Mouse (Mus musculus) intestine, embryonic 15.5 days (tissue): ENCODE measurements around the gene Ppt2. TPM values are rescaled to one million over a fixed set of nuclear protein-coding genes. Genes with fewer than 3 reads are reported as not detected.

ENCODE experiments used
- ATAC-seq: fragments of 200-750 bp; cut with Nextera tagmentation; 2 replicates; pipeline ENCODE4 v1.8.0; 2017; ENCODE audit warnings: moderate TSS enrichment, moderate library complexity
- H3K27ac ChIP-seq: fragments of 300-500 bp; sonication (generic); 2 replicates; pipeline ENCODE4 v1.5.1; 2015; ENCODE audit warnings: mild to moderate bottlenecking, inconsistent platforms
- H3K27me3 ChIP-seq: fragments of 300-500 bp; sonication (generic); replicated peaks from 2 replicates; pipeline ENCODE4 v1.6.1; 2015; ENCODE audit warnings: inconsistent platforms
- H3K36me3 ChIP-seq: fragments of 300-500 bp; sonication (generic); 2 replicates; pipeline ENCODE4 v1.6.1; 2015; ENCODE audit warnings: inconsistent platforms
- H3K4me1 ChIP-seq: fragments of 300-500 bp; sonication (generic); replicated peaks from 2 replicates; pipeline ENCODE4 v1.6.1; 2015; ENCODE audit warnings: inconsistent platforms
- H3K4me2 ChIP-seq: fragments of 300-500 bp; sonication (generic); replicated peaks from 2 replicates; pipeline ENCODE4 v1.6.1; 2015; ENCODE audit warnings: mild to moderate bottlenecking, inconsistent platforms
- H3K4me3 ChIP-seq: fragments of 300-500 bp; sonication (generic); replicated peaks from 2 replicates; pipeline ENCODE4 v1.5.1; 2015; ENCODE audit warnings: inconsistent platforms
- H3K9ac ChIP-seq: fragments of 300-500 bp; sonication (generic); 2 replicates; pipeline ENCODE4 v1.6.1; 2015; ENCODE audit warnings: inconsistent platforms
- H3K9me3 ChIP-seq: fragments of 300-500 bp; sonication (generic); 2 replicates; pipeline ENCODE4 v1.6.1; 2016; ENCODE audit warnings: inconsistent platforms
- WGBS: fragments of 180-500 bp; shearing (Covaris S2); methylation state at CpG from one replicate; pipeline ENCODE4 v1.1.7; 2015; 5-methylcytosine and 5-hydroxymethylcytosine counted together
- polyA plus RNA-seq: library from polyadenylated mRNA; unstranded; fragments of >200 nt; fragmentation: Nextera tagmentation; extraction: Ambion mirVana; gene quantifications from 2 replicates; pipeline ENCODE4 v1.2.1, GENCODE M21; 2015

Gene Ppt2
- polyA plus RNA-seq, 1 experiment from 2014 or later = 27.8 TPM

DNA sequence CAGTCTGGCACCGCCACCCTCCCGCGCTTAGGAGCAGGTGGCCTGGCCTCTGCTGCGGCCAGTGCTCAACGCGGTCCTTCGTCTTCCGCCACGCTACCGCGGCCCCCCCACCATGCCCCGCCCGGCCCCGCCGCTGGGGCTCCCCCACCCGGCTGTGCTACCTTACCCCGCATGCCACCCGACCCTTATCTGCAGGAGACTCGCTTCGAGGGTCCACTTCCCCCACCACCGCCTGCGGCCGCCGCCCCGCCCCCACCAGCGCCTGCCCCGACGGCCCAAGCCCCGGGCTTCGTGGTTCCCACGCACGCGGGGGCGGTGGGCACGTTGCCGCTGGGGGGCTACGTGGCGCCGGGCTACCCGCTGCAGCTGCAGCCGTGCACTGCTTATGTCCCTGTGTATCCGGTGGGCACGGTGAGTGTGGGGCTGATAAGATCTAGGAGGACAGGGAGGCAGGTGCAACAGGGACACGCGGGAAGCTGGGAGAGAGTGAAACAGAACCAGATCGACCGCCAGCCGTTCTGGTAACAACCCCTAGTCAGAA lies 2.5 kb upstream of the Ppt2 start:
- Histone ChIP-seq H3K9ac (peak overlapping the region; percentile 36), H3K36me3 (no peaks in the 10 kb centered on the region; the same call in 1 of the 2 replicates), H3K4me1 (peaks cover 40% of the 10 kb centered on the region), H3K4me3 (peak overlapping the region; percentile 29), H3K9me3 (no peaks in the 10 kb centered on the region), H3K27ac (no peak overlapping the region), H3K4me2 (peak overlapping the region; percentile 88), H3K27me3 (peaks cover 26% of the 10 kb centered on the region)
- 5% methylated on average over 42 of the region's 48 CpGs for WGBS
- ATAC-seq = no peak

DNA sequence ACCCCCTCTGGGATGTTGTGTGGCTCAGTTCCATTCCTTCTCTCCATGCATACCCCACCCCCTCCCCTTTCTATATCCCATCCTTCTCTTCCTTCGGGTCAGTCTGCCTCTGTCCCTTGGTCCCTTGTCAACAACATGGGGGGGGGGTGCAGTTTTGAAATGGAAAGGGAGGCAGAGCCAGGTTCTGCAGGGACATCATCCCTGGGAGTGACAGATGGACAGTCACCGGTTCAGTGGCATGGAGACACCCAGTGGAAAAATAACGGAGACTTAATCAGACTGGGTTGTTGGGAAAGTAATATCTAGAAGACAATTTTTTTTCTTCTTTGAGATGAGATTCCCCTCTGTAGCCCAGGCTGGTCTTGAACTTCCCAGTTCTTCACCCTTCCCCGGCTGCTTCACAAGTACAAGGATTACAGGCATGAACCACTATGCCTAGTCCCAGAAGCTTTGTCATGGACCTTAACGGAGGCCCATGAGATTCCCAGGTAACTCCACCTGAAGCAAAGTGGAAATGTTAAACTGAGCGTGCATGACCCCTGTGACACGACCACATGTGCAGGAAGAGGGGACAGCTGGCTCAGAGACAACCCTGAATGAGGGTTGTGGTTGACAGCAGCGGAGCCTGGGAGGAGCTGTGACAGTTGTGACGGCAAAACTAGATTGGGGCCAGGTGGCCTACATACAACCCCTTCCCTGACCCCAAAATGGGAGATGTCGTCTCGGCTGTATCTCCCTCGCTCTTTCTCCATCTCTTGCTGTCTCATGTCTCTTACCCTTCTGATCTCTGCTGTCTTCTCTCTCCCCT lies 1.7 kb upstream of the Ppt2 start:
- WGBS = 31% methylated on average over 12 of the region's 12 CpGs
- Histone ChIP-seq H3K4me1 (peaks cover 40% of the 10 kb centered on the region), H3K27me3 (peaks cover 26% of the 10 kb centered on the region), H3K9ac (no peak overlapping the region), H3K9me3 (no peaks in the 10 kb centered on the region), H3K4me3 (peak overlapping the region; percentile 69; the same call in 1 of the 2 replicates), H3K4me2 (peak overlapping the region; percentile 92), H3K36me3 (peaks cover 5% of the 10 kb centered on the region; the same call in 1 of the 2 replicates), H3K27ac (no peak overlapping the region)
- ATAC-seq = no peak

- peak within 1 kb of the TSS; percentile 66 for H3K9ac ChIP-seq
- H3K4me2 ChIP-seq = peak within 1 kb of the TSS; percentile 92
- no peaks in the 10 kb centered on the region for H3K9me3 ChIP-seq
- peaks cover 5% of the 10 kb centered on the region; the same call in 1 of the 2 replicates for H3K36me3 ChIP-seq
- H3K27ac ChIP-seq = peak within 1 kb of the TSS; percentile 96
- peaks cover 40% of the 10 kb centered on the region for H3K4me1 ChIP-seq
- WGBS = 12% methylated on average over 16 of the region's 16 CpGs
- H3K4me3 ChIP-seq = peak within 1 kb of the TSS; percentile 69
- ATAC-seq = no peak
- H3K27me3 ChIP-seq = peaks cover 26% of the 10 kb centered on the region
Measured at GRCm38 (mm10) chr17:34629221-34629751, 976 bp upstream of the Ppt2 start, which contains the start of gene Prrt1. Gene Prrt1, plus strand, starts transcription at chr17:34629533.

DNA sequence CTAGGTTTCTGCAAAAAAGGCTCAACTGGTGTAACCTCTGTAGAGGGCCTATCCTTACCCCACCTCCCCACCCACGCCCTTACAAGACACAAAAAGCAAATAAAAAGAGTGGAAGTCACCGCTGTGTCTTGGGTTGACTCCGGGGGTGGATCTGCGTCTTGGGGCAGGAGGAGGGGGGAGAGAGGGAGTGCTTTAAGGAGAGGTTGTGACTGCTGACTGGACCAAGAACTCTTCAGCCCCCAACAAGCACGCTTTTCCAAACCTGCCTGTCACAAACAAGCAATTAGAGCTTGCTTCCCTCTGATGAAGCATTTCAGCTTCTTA lies 296 bp upstream of the Ppt2 start:
- ATAC-seq = no peak
- Histone ChIP-seq H3K4me2 (peak overlapping the region; percentile 92), H3K9me3 (no peaks in the 10 kb centered on the region), H3K4me3 (peak overlapping the region; percentile 69), H3K36me3 (peaks cover 5% of the 10 kb centered on the region; the same call in 1 of the 2 replicates), H3K27ac (peak overlapping the region; percentile 96), H3K9ac (peak overlapping the region; percentile 66), H3K27me3 (peaks cover 26% of the 10 kb centered on the region), H3K4me1 (peaks cover 40% of the 10 kb centered on the region)
- 19% methylated on average over 5 of the region's 5 CpGs for WGBS

DNA sequence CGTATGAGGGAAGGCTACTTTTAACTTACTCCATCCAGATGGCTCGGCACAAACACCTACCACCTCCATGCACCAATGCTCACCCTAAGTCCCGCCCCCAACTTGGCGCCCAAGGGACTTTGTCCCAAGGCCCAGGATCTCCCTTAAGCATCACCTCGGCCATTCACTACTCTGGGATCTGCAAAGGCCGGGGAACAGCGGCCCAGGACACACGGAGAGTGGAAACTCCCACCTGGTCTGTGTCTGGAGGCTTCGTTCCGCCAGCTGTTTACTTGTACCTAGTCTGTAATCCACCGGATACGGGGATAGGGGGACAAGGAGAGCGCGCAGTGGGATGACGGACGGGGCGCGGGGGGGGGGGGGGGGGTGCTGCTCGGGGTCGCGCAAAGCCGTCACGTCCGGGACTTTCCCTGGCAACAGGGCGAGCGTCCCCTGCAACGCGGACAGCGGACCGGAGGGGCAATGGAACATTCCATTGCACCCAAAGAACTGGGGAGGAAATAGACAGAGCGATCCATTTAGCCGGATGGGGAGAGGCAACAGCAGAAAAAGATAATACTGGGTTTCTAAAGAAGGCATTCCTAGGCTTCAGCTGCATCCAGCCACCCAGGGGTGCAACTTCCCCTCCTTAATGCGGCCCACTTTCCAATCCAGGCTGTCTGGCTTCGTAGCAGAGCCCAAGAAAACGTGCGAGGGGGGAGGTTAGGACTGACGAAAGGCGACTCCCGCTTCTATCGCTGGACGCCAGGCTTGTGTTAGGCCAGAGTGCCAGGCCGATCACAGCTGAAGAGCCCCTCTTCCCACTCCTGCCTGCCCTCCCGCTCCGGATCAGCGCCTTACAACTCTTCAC lies 992 bp downstream of the Ppt2 start:
- Histone ChIP-seq H3K4me2 (peak overlapping the region; percentile 92), H3K4me3 (peak overlapping the region; percentile 69), H3K36me3 (peaks cover 14% of the 10 kb centered on the region; the same call in 1 of the 2 replicates), H3K27ac (peak overlapping the region; percentile 96), H3K9ac (peak overlapping the region; percentile 66), H3K9me3 (no peaks in the 10 kb centered on the region), H3K27me3 (peaks cover 24% of the 10 kb centered on the region), H3K4me1 (peaks cover 40% of the 10 kb centered on the region)
- whole genome bisulfite sequencing = under 1% methylated on average over 42 of the region's 45 CpGs
- ATAC-seq = peak; percentile 83

DNA sequence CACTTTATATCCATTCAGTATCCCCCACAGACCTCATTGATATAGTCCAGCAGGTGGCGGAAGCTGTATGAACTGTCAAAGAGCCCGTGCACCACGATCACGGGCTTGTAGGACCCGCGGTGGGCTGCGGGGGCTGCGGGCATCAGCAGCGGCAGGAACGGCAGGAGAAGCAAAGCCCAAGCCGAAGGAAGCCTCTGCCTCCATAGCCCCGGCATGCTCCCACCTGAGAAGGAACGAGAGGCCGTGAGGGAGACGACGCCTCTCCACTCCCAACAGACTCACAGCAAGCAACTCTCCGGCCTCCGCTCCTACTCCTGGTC lies 1.6 kb downstream of the Ppt2 start:
- peak; percentile 26; the same call in 1 of the 2 replicates for ATAC-seq
- Histone ChIP-seq H3K36me3 (peaks cover 18% of the 10 kb centered on the region; the same call in 1 of the 2 replicates), H3K9ac (peak overlapping the region; percentile 66), H3K4me3 (peak overlapping the region; percentile 69), H3K4me2 (peak overlapping the region; percentile 92), H3K27ac (peak overlapping the region; percentile 96), H3K27me3 (peaks cover 20% of the 10 kb centered on the region), H3K9me3 (no peaks in the 10 kb centered on the region), H3K4me1 (peaks cover 36% of the 10 kb centered on the region)
- WGBS = under 1% methylated on average over 18 of the region's 18 CpGs

GRCm38 (mm10) chr17:34626062-34626772 lies 2.1 kb downstream of the Ppt2 start:
- whole genome bisulfite sequencing = 54% methylated on average over 16 of the region's 16 CpGs

DNA sequence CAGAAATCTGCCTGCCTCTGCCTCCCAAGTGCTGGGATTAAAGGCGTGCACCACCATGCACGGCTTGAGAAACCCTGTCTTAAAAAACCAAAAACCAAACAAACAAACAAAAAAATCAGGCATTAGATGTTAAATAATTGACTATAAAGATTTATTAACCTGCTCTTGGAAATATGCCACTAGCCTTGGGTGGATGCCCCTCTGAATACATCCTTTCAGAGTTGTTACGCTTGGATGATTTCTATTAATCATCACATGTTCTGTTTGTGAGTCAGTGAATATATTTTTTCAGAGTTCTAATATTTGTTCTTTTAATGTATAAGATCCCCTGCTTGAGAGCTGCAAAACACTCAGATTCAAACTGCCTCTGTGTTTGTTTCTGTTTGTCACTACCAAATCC lies 3.3 kb downstream of the Ppt2 start:
- Histone ChIP-seq H3K9me3 (no peaks in the 10 kb centered on the region), H3K36me3 (peaks cover 21% of the 10 kb centered on the region; the same call in 1 of the 2 replicates), H3K9ac (no peak overlapping the region), H3K27ac (no peak overlapping the region), H3K4me1 (peaks cover 20% of the 10 kb centered on the region), H3K4me2 (no peak overlapping the region), H3K4me3 (no peak overlapping the region), H3K27me3 (peaks cover 3% of the 10 kb centered on the region)
- ATAC-seq = no peak
- WGBS = 92% methylated on average over 3 of the region's 3 CpGs

More at GRCm38 (mm10) chr17:34626062-34626772, 2.1 kb downstream of the Ppt2 start:
- peaks cover 20% of the 10 kb centered on the region; the same call in 1 of the 2 replicates for H3K36me3 ChIP-seq
- ATAC-seq = no peak
- peak overlapping the region; percentile 69 for H3K4me3 ChIP-seq
- H3K27me3 ChIP-seq = peaks cover 15% of the 10 kb centered on the region
- no peaks in the 10 kb centered on the region for H3K9me3 ChIP-seq
- H3K4me1 ChIP-seq = peaks cover 31% of the 10 kb centered on the region
- peak overlapping the region; percentile 66 for H3K9ac ChIP-seq
- peak overlapping the region; percentile 92 for H3K4me2 ChIP-seq
- peak overlapping the region; percentile 96 for H3K27ac ChIP-seq

DNA sequence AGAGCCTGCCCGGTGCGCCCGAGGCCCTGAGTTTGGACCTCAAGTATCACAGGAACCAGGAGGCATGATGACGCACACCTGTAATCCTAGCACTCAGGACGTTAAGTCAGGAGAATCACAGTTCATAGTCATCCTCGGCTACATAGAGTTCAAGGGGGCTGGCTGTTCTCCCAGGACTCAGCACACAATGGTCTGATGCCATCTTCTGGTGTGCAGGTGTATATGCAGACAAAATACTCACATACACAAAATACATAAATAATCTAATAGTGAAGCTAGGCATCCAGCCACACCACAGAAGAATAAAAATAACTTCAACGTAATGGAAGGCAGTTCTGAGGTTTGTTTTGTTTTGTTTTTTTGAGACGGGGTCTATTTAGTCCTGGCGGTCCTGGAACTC lies 5.1 kb downstream of the Ppt2 start:
- Histone ChIP-seq H3K9ac (no peak overlapping the region), H3K9me3 (no peaks in the 10 kb centered on the region), H3K4me3 (no peak overlapping the region), H3K4me1 (peaks cover 11% of the 10 kb centered on the region), H3K27me3 (no peaks in the 10 kb centered on the region), H3K27ac (no peak overlapping the region), H3K4me2 (no peak overlapping the region), H3K36me3 (peaks cover 21% of the 10 kb centered on the region; the same call in 1 of the 2 replicates)
- WGBS = 84% methylated on average over 9 of the region's 9 CpGs
- no peak for ATAC-seq

GRCm38 (mm10) chr17:34621006-34621405 lies 7.3 kb downstream of the Ppt2 start:
- H3K27me3 ChIP-seq = no peaks in the 10 kb centered on the region
- 67% methylated on average over 8 of the region's 8 CpGs for WGBS

DNA sequence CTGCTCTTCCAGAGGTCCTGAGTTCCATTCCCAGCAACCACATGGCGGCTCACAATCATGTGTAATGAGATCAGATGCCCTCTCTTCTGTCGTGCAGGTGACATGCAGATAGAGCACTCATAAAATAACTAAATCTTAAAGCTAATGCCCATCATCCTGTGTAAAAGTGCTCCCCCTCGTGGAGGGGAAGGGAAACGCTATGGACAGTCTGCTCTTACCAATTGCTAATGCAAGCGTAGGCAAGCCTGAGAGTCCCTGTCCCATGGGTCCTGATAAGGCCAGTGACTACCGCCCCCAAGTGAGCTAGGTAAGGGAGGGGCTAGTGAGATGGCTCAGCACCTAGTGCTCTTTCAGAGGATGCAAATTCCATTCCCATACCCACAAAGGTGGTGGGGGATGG lies 9.3 kb downstream of the Ppt2 start:
- Histone ChIP-seq H3K9me3 (no peaks in the 10 kb centered on the region), H3K4me2 (no peak overlapping the region), H3K27me3 (no peaks in the 10 kb centered on the region), H3K4me1 (0 out of 2 replicates have a peak, but pooled peaks cover 2% of the 10 kb centered on the region), H3K36me3 (peaks cover 27% of the 10 kb centered on the region), H3K27ac (no peak overlapping the region), H3K4me3 (no peak overlapping the region), H3K9ac (no peak overlapping the region)
- peak; percentile 37 for ATAC-seq
- WGBS = 20% methylated on average over 6 of the region's 6 CpGs

More at GRCm38 (mm10) chr17:34621006-34621405, 7.3 kb downstream of the Ppt2 start:
- 0 out of 2 replicates have a peak, but pooled peaks have one; percentile 21 for ATAC-seq
- Histone ChIP-seq H3K36me3 (peaks cover 21% of the 10 kb centered on the region), H3K9me3 (no peaks in the 10 kb centered on the region), H3K4me2 (no peak overlapping the region), H3K27ac (peak overlapping the region; percentile 20; the same call in 1 of the 2 replicates), H3K4me3 (no peak overlapping the region), H3K9ac (no peak overlapping the region), H3K4me1 (peaks cover 3% of the 10 kb centered on the region)
